Mouse (Mus musculus) cerebellum, adult 2 months (tissue): Measurements from ENCODE around the gene Id4.

ENCODE experiments used
- CTCF ChIP-seq: fragments of 200-500 bp; IDR thresholded peaks from 2 replicates; pipeline ENCODE4 v1.5.1; 2011; ENCODE audit warnings: low read depth, mild to moderate bottlenecking, control low read depth, low read length, moderate library complexity, borderline replicate concordance; ENCODE audit not compliant: insufficient read depth
- POLR2A ChIP-seq: fragments of 200-500 bp; IDR thresholded peaks from 2 replicates; pipeline ENCODE4 v1.6.1; 2011; ENCODE audit warnings: low read length, control low read depth, borderline replicate concordance; ENCODE audit not compliant: insufficient read depth

DNA sequence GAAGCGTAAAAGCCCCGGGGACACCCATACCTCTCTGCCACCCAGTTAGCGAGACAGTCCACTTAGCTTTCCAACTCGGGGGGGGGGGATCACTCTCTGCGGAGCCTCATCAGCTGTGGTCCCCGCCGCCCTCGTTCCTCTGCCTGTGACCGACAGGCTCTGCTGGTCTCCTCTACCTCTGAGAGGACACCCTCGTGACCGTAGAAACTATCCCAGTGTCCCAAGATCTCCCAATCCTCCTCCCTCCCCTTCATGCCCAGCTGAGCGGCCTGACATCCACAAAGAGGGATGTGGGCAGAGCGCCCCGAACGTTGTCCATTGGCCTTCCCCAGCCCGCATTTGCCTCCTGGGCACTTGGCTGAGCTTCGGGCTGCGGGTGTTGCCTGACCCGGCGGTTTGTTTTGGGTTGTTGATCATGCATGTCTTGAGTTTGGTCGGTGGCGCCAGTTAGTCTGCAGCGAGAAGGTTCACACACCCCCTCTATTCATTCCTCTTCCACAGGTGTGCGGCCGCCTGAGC lies 1.5 kb downstream of the Id4 start:
- TF ChIP-seq POLR2A: no peak
- TF ChIP-seq CTCF: no peak
